Mouse (Mus musculus) common myeloid progenitor, adult 5-6 weeks (primary cell): Measurements from ENCODE around the gene Pef1. TPM values are rescaled to one million over a fixed set of nuclear protein-coding genes. Genes with fewer than 3 reads are reported as not detected.

Experiments
- ATAC-seq: replicated peaks from 2 replicates; pipeline ENCODE4 v1.8.0; 2016; ENCODE audit warnings: low read depth, mild to moderate bottlenecking, moderate TSS enrichment, inconsistent platforms; ENCODE audit not compliant: poor library complexity, severe bottlenecking
- total RNA-seq: library from RNA; stranded (forward); fragments of 200-1000, 187-1606 nt; gene quantifications from 2 replicates; pipeline ENCODE4 v1.2.3, GENCODE M21; 2017

The Pef1 gene
- total RNA-seq, 1 experiment from 2014 or later, result 14.0 TPM

- ATAC-seq, result no peak
Measured at GRCm38 (mm10) chr4:130171951-130172765, 69.8 kb downstream of the Pef1 start.

GRCm38 (mm10) chr4:130173060-130173822 is 70.9 kb downstream of the Pef1 start:
- no peak for ATAC-seq

GRCm38 (mm10) chr4:130173911-130174311 is 71.6 kb downstream of the Pef1 start:
- ATAC-seq, result no peak

- ATAC-seq, result peak; percentile 66
Measured at GRCm38 (mm10) chr4:130174335-130175031, 72.1 kb downstream of the Pef1 start.

GRCm38 (mm10) chr4:130175072-130175711 is 72.8 kb downstream of the Pef1 start, which contains the start of gene Tinagl1:
Gene Tinagl1, minus strand, starts transcription at chr4:130175122.
- ATAC-seq, result peak; percentile 31

- ATAC-seq, result no peak
Measured at GRCm38 (mm10) chr4:130176156-130176720, 73.9 kb downstream of the Pef1 start.

- ATAC-seq, result peak; percentile 30
Measured at GRCm38 (mm10) chr4:130177087-130177486, 74.7 kb downstream of the Pef1 start.

GRCm38 (mm10) chr4:130177536-130177935 is 75.2 kb downstream of the Pef1 start:
- ATAC-seq, result no peak

Other genes starting within 250 kb of the Pef1 start
- 0.05 TPM in 1 of 2 replicates, not detected in the other for gene Spocd1, start 173.3 kb upstream of the Pef1 start, total RNA-seq
- gene Adgrb2, start 117.7 kb upstream of the Pef1 start, total RNA-seq, result 0.87 and 1.7 TPM in 2 replicates
- gene Col16a1, start 54.7 kb upstream of the Pef1 start, total RNA-seq, result 4.6 and 4.8 TPM in 2 replicates
- not detected in 2 replicates for gene Hcrtr1, start 36.8 kb downstream of the Pef1 start, total RNA-seq
- 3.5 and 4.8 TPM in 2 replicates for gene Tinagl1, start 72.6 kb downstream of the Pef1 start, total RNA-seq
- gene Gm853, start 119.8 kb downstream of the Pef1 start, total RNA-seq, result not detected in 2 replicates
- gene Serinc2, start 176.6 kb downstream of the Pef1 start, total RNA-seq, result not detected in 2 replicates
- gene Fabp3, start 206.0 kb downstream of the Pef1 start, total RNA-seq, result not detected in 2 replicates
- gene Gm10570, start 206.1 kb downstream of the Pef1 start, total RNA-seq, result not detected in 2 replicates